Mouse (Mus musculus): Measurements from ENCODE around the gene Ptcd2.

Gene Ptcd2

GRCm38 (mm10) chr13:99307930-99308359 is 36.6 kb downstream of the Ptcd2 start:
- DNase-seq (ENCODE audit: low read depth in 2 of 2, low spot score in 2 of 2): no peak

DNA sequence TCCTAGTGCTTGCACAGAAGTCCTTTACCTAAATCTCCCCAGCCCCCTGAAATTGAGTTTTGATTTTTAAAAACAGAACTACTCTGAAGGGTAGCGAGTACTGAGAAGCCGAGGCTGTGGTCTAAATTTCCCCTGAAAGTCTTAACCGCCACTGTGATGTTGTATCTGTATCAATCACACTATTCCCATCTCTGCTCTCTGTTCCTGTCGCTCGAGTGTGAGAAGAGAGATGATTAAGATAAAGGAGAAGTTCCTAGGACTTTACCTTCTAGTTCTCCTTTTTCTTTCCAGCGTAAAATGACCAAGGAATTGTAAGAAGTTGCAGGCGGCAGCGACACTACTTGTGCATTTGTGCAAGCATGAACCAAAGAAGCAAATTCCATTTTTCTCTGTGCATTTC is 38.3 kb downstream of the Ptcd2 start:
- DNase-seq (ENCODE audit: low read depth in 2 of 2, low spot score in 2 of 2): no peak

GRCm38 (mm10) chr13:99305186-99305585 is 39.3 kb downstream of the Ptcd2 start:
- DNase-seq (ENCODE audit: low read depth in 2 of 2, low spot score in 2 of 2): no peak

GRCm38 (mm10) chr13:99304365-99304764 is 40.1 kb downstream of the Ptcd2 start:
- no peak for DNase-seq (ENCODE audit: low read depth in 2 of 2, low spot score in 2 of 2)

DNA sequence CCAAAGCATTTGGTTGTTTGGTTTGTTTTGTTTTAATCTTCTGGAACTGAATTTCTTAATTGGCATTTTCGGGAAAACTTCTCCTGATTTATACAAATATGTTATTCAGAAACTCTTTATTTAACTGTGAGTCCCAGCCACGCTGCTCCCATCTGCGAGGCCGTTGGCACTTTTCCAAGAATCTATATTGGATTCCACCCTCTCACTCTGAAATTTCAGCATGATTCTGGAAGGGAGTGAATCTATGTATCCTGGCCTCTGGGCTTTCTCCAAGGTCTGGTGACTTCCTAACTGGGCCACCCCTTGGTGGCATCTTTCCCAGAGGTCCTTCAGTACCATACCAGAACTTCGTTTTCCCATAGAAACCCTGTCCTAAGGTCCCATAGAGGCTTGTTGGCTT is 40.7 kb downstream of the Ptcd2 start:
- no peak for DNase-seq (ENCODE audit: low read depth in 2 of 2, low spot score in 2 of 2)

DNA sequence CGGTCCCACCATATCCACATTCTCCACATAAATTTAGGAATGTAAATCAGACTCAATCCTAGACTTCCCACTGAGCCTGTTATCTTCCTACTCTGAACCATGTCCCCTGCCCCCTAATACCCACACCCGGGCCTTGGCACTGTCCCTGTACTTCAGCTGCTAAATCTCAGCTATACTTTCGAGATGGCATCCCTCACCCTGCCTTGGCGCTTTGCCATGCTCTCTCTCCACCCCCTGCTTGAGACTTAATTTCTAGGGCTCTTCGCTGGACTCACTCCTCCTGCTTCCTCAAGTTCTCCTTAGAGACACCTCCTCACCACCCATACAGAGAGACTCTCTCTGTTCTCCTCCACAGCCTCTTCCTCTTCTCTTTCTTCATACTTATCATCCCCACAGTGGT is 44.6 kb downstream of the Ptcd2 start:
- no peak for DNase-seq (ENCODE audit: low read depth in 2 of 2, low spot score in 2 of 2)

- DNase-seq (ENCODE audit: low read depth in 2 of 2, low spot score in 2 of 2): no peak
Observed at GRCm38 (mm10) chr13:99294176-99294575, 50.3 kb downstream of the Ptcd2 start.

DNA sequence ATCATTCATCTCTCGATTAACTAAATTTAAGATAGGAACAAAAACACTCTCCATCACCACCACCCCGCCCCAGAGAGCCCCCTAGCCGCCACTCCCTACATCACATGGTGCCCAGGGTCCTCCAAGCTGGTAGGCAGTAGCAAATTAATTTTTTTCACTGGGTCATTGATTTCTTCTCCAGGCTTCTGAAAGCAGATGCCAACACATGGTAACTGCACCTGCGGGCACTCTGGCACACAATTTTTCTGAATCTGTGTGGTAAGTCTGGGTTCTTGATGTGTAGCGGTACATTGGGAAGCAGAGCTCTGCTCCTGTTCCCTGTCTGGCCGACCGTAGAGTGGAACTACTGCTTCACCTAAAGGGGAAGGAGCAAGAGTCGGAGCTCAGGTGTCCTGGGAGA is 53.7 kb downstream of the Ptcd2 start:
- no peak for DNase-seq (ENCODE audit: low read depth in 2 of 2, low spot score in 2 of 2)

GRCm38 (mm10) chr13:99287786-99288185 is 56.7 kb downstream of the Ptcd2 start:
- no peak for DNase-seq (ENCODE audit: low read depth in 2 of 2, low spot score in 2 of 2)

DNA sequence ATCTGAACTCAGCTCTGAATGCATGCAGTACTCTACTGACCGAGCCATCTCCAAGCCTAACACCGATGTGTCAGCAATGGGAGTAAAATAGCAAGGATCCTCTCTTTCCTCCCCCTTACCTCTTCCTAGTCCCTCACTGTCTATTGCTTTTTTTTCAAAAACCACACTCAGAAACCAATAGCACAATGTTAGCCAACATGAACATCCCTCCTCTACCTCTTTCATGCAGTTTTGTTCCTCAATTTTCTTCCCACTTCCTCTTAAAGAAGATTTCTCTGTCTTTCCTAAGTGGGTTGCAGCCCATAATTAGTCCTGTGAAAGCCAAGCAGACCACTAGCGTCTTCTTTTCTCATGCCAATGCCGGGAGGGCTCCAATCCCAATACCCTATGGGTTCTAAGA is 57.3 kb downstream of the Ptcd2 start:
- no peak for DNase-seq (ENCODE audit: low read depth in 2 of 2, low spot score in 2 of 2)

DNA sequence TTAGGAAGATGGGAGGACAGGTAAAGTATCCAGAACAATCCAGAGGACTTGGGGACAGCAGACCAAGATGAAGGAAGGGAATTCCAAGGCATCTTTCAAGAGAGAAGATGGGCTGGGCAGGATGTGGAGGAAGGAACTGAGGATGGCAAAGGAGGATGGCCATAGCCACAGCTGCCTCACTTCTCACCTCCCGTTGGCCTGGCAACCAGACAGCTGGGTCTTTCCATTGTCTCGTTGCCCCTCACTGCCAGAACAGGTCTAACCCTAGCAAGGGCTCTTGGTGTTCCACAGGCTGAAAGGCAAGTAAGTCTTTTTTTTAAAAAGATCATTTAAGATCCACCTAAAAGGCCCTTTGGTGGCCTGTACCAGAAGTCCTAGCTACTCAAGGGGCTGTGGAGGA is 59.3 kb downstream of the Ptcd2 start:
- no peak for DNase-seq (ENCODE audit: low read depth in 2 of 2, low spot score in 2 of 2)

- no peak for DNase-seq (ENCODE audit: low read depth in 2 of 2, low spot score in 2 of 2)
Observed at GRCm38 (mm10) chr13:99284400-99285160, 59.9 kb downstream of the Ptcd2 start.

DNA sequence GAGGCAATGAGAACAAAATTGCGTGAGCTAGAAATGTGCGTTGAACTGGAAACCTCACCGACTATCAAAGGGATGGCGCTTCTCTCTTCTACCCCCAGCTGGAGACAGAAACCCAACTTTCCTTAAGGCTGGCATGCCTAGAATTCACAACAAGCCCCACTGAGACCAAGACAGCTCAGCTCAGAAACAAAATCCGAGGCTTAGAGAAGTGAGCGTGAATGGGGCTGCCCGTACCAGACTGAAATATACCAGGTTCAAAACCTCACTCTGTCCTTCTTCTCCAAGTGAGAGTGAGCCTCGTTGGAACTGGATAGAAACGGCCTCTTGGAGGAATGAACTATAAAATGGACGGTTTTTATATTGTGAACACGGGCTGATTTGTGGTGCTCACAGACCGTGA is 60.6 kb downstream of the Ptcd2 start:
- no peak for DNase-seq (ENCODE audit: low read depth in 2 of 2, low spot score in 2 of 2)

DNA sequence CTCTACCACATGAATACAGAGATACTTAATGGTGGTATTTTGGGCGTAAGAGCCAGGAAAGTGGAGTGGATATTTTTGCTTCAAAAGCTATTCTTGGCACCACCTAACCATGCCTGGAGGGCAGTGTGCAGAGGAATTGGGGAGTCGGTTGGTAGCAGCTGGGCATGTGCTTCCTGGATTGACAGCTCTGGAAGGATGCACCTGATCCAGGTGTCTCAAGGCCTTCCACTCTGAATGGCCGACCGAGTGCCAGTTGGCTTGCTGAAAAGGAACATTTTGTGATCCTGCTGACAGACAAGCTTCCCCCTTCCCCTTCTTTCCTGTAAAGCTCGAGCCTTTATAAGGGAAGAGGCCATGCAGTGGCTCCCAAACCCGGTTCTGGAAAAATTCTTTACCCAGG is 61.5 kb downstream of the Ptcd2 start:
- DNase-seq (ENCODE audit: low read depth in 2 of 2, low spot score in 2 of 2): no peak

GRCm38 (mm10) chr13:99279351-99279750 is 65.2 kb downstream of the Ptcd2 start:
- DNase-seq (ENCODE audit: low read depth in 2 of 2, low spot score in 2 of 2): no peak

- no peak for DNase-seq (ENCODE audit: low read depth in 2 of 2, low spot score in 2 of 2)
Observed at GRCm38 (mm10) chr13:99278511-99278910, 66.0 kb downstream of the Ptcd2 start.

GRCm38 (mm10) chr13:99277521-99277920 is 67.0 kb downstream of the Ptcd2 start:
- DNase-seq (ENCODE audit: low read depth in 2 of 2, low spot score in 2 of 2): no peak

GRCm38 (mm10) chr13:99272046-99272445 is 72.5 kb downstream of the Ptcd2 start:
- no peak for DNase-seq (ENCODE audit: low read depth in 2 of 2, low spot score in 2 of 2)
